Mouse (Mus musculus) kidney, adult 2 months (tissue): ENCODE measurements around the gene Zbtb25. TPM values are rescaled to one million over a fixed set of nuclear protein-coding genes. Genes with fewer than 3 reads are reported as not detected.

Source experiments
- DNase-seq: peaks from one replicate; pipeline ENCODE4 v3.0.0; 2021
- H3K27ac ChIP-seq: fragments of 200-500 bp; 2 replicates; pipeline ENCODE4 v1.5.1; 2012; ENCODE audit warnings: low read depth, low read length, control low read depth, inconsistent platforms; ENCODE audit not compliant: insufficient read depth
- H3K27me3 ChIP-seq: fragments of 200-500 bp; replicated peaks from 2 replicates; pipeline ENCODE4 v1.6.1; 2012; ENCODE audit warnings: mild to moderate bottlenecking, moderate library complexity, low read length, inconsistent platforms; ENCODE audit not compliant: control insufficient read depth, insufficient read depth
- H3K36me3 ChIP-seq: fragments of 200-500 bp; 2 replicates; pipeline ENCODE4 v1.6.1; 2012; ENCODE audit warnings: mild to moderate bottlenecking, moderate library complexity, low read length, inconsistent platforms; ENCODE audit not compliant: control insufficient read depth, insufficient read depth
- H3K4me1 ChIP-seq: fragments of 200-500 bp; 2 replicates; pipeline ENCODE4 v1.6.1; 2011; ENCODE audit warnings: low read length; ENCODE audit not compliant: control insufficient read depth, insufficient read depth
- H3K4me3 ChIP-seq: fragments of 200-500 bp; 2 replicates; pipeline ENCODE4 v1.5.1; 2011; ENCODE audit warnings: mild to moderate bottlenecking, low read depth, low read length, control low read depth; ENCODE audit not compliant: insufficient read depth
- CTCF ChIP-seq: fragments of 200-500 bp; conservative IDR thresholded peaks from 2 replicates; pipeline ENCODE4 v1.5.1; 2011; ENCODE audit warnings: low read depth, mild to moderate bottlenecking, control low read depth, low read length, moderate library complexity, mixed read lengths; ENCODE audit not compliant: insufficient read depth, insufficient read length
- POLR2A ChIP-seq: fragments of 200-500 bp; IDR thresholded peaks from one replicate; pipeline ENCODE4 v1.6.1; 2011; ENCODE audit warnings: low read depth, low read length, control low read depth
- WGBS: fragments of 180-500 bp; shearing (Covaris S2); methylation state at CpG from one replicate; pipeline ENCODE4 v1.1.7; 2018; 5-methylcytosine and 5-hydroxymethylcytosine counted together
- polyA plus RNA-seq: library from polyadenylated mRNA; depleted of rRNA; stranded (reverse); fragments of >200 nt; gene quantifications from 2 replicates; pipeline ENCODE4 v1.2.3, GENCODE M21; 2012

Zbtb25 gene
- polyA plus RNA-seq, 1 experiment = 5.9 TPM

- no peaks in the 10 kb centered on the region for H3K4me1 ChIP-seq
- no peak overlapping the region for H3K4me3 ChIP-seq
- H3K27ac ChIP-seq = no peak overlapping the region
- WGBS = 74% methylated on average over 9 of the region's 9 CpGs
- H3K36me3 ChIP-seq = no peaks in the 10 kb centered on the region
- TF ChIP-seq CTCF (no peak), POLR2A (no peak)
- H3K27me3 ChIP-seq = no peaks in the 10 kb centered on the region
- DNase-seq = no peak
These were observed 7.1 kb downstream of the Zbtb25 start for GRCm38 (mm10) chr12:76362303-76362676.

- DNase-seq = no peak
- no peak overlapping the region for H3K27ac ChIP-seq
- H3K27me3 ChIP-seq = no peaks in the 10 kb centered on the region
- TF ChIP-seq POLR2A (no peak), CTCF (no peak)
- H3K36me3 ChIP-seq = no peaks in the 10 kb centered on the region
- no peaks in the 10 kb centered on the region for H3K4me1 ChIP-seq
- WGBS = 61% methylated on average over 9 of the region's 9 CpGs
- H3K4me3 ChIP-seq = no peak overlapping the region
These were observed 7.7 kb downstream of the Zbtb25 start for GRCm38 (mm10) chr12:76361405-76362302.

DNA sequence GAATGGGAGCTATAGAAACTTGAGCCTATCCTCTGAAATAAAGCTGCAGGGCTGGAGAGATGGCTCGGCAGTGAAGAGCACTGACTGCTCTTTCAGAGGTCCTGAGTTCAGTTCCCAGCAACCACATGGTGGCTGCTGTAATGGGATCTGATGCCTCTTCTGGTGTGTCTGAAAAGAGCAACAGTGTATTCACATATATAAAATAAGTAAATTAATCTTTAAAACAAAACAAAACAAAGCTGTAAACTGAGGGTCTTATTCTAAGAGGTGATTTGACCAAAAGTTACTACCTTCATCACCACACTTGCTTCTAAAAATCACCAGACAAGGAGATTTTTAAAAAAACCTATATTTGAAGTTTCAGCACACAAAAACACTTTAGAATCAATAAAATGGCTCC, 8.5 kb downstream of the Zbtb25 start:
- Histone ChIP-seq H3K27ac (no peak overlapping the region), H3K4me3 (no peak overlapping the region), H3K27me3 (no peaks in the 10 kb centered on the region), H3K36me3 (no peaks in the 10 kb centered on the region), H3K4me1 (no peaks in the 10 kb centered on the region)
- DNase-seq = no peak
- 92% methylated on average over 1 of the region's 1 CpGs for WGBS
- no peak for TF ChIP-seq CTCF
- TF ChIP-seq POLR2A = no peak

GRCm38 (mm10) chr12:76349680-76350220, 19.7 kb downstream of the Zbtb25 start:
- Histone ChIP-seq H3K36me3 (no peaks in the 10 kb centered on the region; the same call in 1 of the 2 replicates), H3K4me3 (no peak overlapping the region), H3K4me1 (no peaks in the 10 kb centered on the region), H3K27ac (no peak overlapping the region), H3K27me3 (no peaks in the 10 kb centered on the region)
- 67% methylated on average over 8 of the region's 8 CpGs for WGBS
- no peak for DNase-seq
- TF ChIP-seq CTCF (no peak), POLR2A (no peak)

DNA sequence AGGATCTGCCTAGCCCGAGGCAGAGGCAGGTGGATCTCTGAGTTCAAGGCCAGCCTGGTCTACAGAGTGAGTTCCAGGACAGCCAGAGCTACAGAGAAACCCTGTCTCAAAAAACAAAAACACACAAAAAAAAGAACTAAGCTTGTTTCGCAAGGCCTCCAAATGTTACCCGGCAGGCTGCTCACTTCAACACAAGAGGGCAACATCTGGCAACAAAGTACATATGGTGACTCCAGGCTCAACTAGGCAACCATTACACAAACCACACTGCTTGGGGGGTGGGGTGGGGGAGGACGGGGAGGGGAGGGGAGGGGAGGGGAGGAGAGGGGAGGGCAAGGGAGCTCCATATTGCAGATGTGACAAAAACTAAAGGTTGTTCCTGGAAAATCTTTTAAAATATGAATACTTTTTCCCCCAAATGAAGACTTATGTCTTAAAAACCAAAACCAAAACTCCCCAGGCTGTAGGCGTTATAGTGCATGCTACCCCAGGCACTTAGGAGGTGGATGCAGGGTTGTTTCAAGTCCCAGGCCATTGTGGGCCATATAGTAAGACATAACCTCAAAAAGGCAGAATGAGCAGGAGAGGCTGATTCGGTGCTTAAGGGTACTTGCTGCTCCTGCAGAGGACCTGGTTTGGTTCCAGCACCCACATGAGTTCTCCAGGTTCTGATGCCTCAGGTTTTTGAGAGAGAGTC, 23.5 kb downstream of the Zbtb25 start:
- 71% methylated on average over 6 of the region's 6 CpGs for WGBS
- no peaks in the 10 kb centered on the region for H3K4me1 ChIP-seq
- peak; percentile 34 for DNase-seq
- no peak overlapping the region for H3K4me3 ChIP-seq
- no peaks in the 10 kb centered on the region; the same call in 1 of the 2 replicates for H3K36me3 ChIP-seq
- no peak overlapping the region for H3K27ac ChIP-seq
- TF ChIP-seq CTCF (peak; percentile 55), POLR2A (no peak)
- H3K27me3 ChIP-seq = no peaks in the 10 kb centered on the region

DNA sequence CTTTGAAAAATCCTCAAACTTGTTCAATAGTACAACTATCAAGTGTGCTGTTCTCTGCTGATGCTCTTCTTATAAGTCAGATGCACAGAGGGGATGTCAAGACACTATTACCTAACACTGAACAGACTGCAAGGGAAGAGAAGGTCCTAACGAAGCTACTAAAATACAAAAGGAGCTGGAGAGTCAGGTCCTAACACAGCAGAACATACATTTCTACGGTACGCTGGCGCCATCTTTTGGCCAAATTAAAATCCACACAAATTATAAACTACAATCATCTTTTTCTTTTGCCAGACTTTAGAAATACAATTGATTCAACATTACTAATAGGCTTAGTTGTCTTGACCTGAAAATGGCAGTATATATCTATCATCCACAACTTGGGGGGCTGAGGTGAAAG, 28.3 kb downstream of the Zbtb25 start:
- no peaks in the 10 kb centered on the region for H3K36me3 ChIP-seq
- TF ChIP-seq POLR2A = no peak
- TF ChIP-seq CTCF = 0 out of 2 replicates have a peak, but pooled peaks have one; percentile 23
- H3K4me1 ChIP-seq = no peaks in the 10 kb centered on the region
- no peaks in the 10 kb centered on the region for H3K27me3 ChIP-seq
- 3% methylated on average over 4 of the region's 4 CpGs for WGBS
- DNase-seq = peak; percentile 67
- no peak overlapping the region for H3K4me3 ChIP-seq
- no peak overlapping the region for H3K27ac ChIP-seq
